Mouse (Mus musculus): ENCODE results near the gene Col17a1.

Col17a1 gene

GRCm38 (mm10) chr19:47691994-47692393 lies at the start of gene Col17a1:
Gene Col17a1 (minus strand): TSS chr19:47692094.
- DNase-seq = no peak

DNA sequence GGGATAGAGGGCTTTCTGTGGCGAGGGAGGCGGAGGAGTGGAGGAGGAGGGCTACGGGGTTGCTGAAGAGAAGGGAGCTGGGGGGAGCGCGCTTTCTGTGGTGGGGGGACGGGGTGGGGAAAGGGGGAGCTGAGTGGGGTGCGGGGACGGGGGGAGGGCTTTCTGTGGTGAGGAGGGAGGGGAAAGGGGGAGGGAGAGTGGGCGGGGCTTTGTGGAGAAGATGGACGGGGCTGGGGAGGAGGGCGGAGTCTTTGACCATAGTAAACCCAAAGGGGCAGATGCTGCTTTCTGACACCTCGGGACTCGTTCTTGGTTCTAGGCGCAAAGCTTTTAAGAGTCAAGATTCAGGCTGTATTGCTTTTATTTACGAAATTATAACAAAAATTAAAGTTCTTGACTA lies 40.0 kb upstream of the Col17a1 start:
- peak; percentile 75 for DNase-seq

- DNase-seq = peak; percentile 99
Observed at GRCm38 (mm10) chr19:47731071-47731881, 39.4 kb upstream of the Col17a1 start, which contains the start of gene Sfr1. Gene Sfr1 (plus strand): TSS chr19:47731682.

DNA sequence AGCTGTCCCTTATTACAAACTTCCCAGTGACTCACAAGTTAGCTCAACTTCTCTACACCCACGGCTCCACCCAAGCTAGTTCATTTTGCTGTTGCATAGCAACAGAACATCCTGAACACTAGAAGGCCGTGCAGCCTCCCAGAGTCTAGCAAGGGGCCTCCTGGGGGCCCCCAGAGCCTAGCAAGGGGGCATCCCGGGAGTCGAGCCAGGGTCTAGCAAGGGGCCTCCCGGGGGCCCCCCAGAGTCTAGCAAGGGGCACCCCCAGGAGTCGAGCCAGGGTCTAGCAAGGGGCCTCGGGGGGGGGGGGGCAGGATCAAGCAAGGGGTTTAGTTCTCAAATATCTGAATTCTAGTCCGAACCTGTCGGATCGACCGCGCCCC lies 38.8 kb upstream of the Col17a1 start:
- peak; percentile 67 for DNase-seq

- DNase-seq = no peak
Observed at GRCm38 (mm10) chr19:47725643-47726140, 33.8 kb upstream of the Col17a1 start.

DNA sequence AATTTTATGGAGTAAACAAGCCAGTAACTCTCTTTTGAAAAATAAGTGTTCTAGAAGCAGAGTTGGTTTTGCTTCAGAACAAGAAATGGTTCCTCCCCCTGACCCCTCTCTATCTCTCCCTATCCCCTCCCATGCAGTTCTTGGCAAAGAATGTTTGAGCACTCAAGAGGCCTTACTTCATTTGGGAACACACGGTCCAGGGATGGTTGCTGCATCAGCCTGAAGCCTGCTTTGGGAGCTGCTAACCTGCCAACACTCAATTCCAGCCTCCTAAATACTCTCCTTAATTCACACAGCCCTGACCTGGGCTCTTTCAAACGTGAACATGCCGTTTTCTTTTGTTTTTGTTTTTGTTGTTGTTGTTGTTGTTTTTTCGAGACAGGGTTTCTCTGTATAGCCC lies 33.0 kb upstream of the Col17a1 start:
- no peak for DNase-seq

DNA sequence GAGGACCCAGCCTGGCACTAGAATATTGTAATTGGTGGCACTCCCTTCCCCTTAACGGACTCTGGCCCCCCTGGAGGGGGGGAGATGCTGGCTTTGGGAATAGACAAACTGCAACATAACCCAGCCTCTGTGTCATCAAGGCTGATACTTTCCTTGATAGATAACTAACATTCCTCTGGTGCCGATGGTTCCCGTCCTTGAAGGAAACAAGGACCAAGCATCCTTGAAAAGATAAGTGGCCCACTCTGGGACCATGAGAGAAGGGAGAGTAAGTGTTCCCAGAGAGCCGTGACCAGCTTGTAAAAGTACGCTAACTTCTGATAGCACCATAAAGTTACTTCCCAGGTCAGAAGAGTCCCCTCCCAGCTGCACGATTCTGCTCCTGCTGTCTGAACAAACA lies 30.6 kb upstream of the Col17a1 start:
- DNase-seq = no peak

DNA sequence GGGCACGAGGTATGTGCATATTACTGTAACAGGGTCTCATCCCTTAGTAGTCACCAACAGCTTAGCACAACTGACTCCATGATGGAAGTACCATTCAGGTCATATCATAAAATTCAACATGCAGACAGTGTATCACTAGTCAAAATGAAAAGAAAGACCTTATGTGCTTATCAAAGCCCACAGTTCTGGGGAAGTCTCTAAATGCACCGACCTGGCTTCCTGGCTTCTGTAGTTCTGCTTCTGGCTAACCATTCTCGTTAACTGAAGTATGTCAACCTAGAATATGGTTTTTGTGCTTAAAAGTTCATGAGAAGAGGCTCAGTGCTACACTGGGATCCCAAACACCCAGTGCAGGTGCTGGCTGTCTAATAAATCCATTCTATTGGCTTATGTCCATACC lies 27.3 kb upstream of the Col17a1 start:
- no peak for DNase-seq

- no peak for DNase-seq
Observed at GRCm38 (mm10) chr19:47716144-47716543, 24.2 kb upstream of the Col17a1 start.

GRCm38 (mm10) chr19:47713457-47713856 lies 21.6 kb upstream of the Col17a1 start:
- no peak for DNase-seq

DNA sequence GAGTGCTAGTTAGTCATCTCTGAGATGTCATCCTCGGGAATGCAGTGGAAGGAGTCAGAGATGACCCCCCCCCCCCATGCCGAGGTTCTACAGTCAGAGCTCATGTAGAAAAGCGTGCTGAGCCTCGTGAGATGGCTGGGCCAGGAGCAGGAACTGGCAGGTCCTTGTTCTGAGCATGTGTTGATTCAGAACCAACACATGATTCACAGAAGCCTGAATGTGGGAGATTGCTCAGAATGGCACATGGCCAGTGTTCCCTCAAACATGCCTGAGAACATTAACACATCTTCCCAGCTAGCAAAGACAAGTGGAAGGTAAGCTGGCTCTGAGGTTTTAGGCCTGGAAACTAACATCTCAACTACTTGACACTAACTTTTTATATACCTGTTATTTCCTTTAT lies 18.5 kb upstream of the Col17a1 start:
- DNase-seq = no peak

DNA sequence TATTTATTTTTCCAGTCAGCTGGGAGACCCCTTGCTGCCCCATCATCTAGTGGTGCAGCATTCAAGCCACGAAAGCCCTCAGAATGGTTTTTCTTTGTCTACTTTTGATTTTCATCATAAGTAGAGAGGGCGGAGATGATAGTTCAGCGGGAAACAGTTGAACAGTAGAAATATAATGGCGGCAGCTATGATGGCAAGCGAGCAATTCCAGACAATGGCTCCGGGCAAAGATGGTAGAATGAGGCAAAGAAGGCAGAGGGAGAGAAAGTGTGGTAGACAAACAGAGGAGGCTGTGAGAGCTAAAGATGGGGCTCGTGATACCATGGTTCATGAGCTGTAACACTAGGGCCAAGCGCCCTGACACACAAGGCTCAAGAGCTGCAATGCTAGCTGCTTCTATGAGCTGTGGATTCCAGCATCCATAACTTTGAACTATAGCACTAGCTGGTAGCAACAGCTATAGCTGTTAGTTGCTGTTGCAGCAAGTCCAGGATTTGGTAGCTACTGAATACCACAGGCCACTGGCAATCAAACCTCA lies 13.9 kb upstream of the Col17a1 start:
- no peak for DNase-seq

DNA sequence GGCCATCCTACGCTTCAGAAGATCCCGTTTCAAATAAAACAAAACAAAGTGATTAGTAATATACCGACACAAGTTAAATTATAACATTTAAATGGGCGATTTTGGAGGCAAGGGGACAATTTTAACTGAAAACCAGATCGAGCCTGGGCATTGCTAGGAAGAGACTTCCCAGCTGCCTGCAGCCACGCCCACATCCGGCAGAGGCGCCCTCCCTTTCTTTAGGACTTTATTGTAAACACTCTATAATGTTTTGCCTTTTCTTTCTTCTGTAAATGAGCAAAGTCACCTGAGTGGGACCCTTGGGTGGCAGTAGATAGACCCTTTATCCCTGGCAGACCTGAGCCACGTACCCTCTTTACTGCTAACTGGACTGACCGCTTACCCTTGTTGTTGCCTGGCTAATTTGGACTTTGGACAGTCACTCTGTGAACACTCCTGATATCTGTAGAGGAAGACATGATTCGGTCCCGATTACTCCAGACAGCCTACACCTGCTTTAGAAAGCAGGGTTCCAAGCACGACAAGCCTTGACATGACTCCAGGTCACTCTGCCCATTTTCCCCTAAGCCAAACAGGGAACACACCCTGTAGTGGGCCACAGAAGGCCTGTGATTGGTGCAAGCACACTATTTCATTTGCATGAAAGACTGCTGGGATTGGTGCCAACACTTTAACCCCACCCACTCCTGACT lies 13.3 kb upstream of the Col17a1 start:
- DNase-seq = no peak

- no peak for DNase-seq
Observed at GRCm38 (mm10) chr19:47700509-47700908, 8.6 kb upstream of the Col17a1 start.

DNA sequence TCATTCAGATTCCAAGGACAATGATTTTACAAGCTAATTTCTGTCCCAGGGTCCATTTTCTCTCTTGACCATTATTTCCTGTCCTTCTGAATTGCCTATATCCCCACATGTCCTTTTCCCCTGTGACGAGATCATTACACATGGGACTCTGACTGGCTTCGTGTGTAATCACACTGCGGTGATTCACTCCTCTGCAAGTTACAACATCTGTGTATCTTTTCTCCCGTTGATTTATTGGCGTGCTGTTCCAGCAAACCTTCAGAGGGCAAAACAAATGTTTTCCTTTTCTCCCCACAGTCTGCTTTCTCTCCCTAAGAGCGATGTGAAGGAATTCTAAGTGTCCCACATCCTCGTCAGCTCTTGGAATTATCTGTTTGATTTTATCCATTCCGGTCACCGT lies 7.8 kb upstream of the Col17a1 start:
- DNase-seq = no peak

GRCm38 (mm10) chr19:47698266-47698665 lies 6.4 kb upstream of the Col17a1 start:
- no peak for DNase-seq

DNA sequence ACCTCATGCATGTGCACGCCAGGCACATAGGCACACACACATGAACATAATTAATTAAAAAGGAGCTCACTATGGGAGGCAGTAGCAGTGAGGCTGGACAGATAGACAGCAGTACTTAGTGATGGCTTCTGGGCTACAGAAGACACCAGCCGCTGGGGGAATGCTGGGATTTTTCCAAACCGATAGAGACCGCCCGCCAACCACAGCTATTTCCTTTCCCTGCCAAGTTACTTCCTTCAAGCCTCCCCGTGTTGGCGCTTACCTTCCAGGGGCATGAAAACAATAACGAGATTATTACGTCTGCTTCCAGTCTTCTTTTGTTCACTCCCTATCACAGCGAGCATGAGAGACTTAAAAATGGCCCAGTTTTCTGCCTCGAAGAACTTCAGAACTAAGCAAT lies 5.2 kb upstream of the Col17a1 start:
- DNase-seq = no peak

GRCm38 (mm10) chr19:47696411-47696810 lies 4.5 kb upstream of the Col17a1 start:
- DNase-seq = no peak

- DNase-seq = no peak
Observed at GRCm38 (mm10) chr19:47695725-47696124, 3.8 kb upstream of the Col17a1 start.

DNA sequence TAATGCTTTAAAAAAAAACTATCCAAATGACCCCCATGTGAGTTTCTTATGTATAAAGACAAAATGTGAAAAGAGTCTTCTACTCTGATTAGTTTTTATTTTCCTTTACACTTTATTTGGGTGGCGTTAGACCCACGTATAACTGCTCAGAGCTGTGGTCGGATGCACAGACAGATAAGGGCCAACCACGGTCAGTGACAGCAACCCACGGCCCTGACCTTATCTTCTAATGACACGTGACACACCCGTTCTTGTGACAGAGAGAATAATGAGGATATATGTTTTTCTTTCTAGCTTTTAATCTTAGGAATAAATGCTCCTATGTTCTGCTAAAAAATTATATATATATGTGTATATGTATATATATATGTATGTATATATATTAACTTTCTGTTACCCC lies 2.3 kb downstream of the Col17a1 start:
- DNase-seq = no peak

DNA sequence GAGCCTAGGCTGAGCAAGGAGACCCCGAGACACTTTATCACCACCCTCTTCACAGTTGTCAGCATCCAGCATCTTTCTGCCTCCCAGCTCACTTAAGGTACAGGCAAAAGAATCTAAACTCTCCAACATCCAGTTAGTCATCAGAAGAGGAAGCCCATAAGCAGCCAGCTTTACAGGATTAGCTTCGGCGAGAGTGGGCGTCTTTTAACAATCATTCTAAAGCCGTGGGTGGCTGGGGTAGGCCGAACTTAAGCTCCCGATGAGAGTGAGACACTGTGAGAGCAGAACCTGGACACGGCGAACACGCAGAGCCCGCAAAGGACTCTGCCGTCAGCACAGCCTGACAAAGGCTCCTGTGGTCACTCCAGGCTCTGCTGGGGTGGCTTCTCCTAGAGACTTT lies 13.2 kb downstream of the Col17a1 start:
- no peak for DNase-seq

GRCm38 (mm10) chr19:47674419-47674818 lies 17.5 kb downstream of the Col17a1 start:
- DNase-seq = peak; percentile 62

- no peak for DNase-seq
Observed at GRCm38 (mm10) chr19:47668399-47668798, 23.5 kb downstream of the Col17a1 start.

- no peak for DNase-seq
Observed at GRCm38 (mm10) chr19:47667601-47668000, 24.3 kb downstream of the Col17a1 start.

Measured in lung, postnatal 14 days (tissue).